Mouse (Mus musculus) lung, adult 2 months (tissue): ENCODE data around the gene Gnptab. TPM values are rescaled to one million over a fixed set of nuclear protein-coding genes. Genes with fewer than 3 reads are reported as not detected.
A peak's percentile ranks its signal among the peaks of the same experiment; 100 is the strongest.
"Not testable (repeated sequence)": the region's sequence is repeated elsewhere in the genome, so short reads cannot be mapped to it uniquely, and the experiment has no call there.

Source experiments
- DNase-seq: peaks from one replicate; pipeline ENCODE4 v3.0.0; 2022
- H3K4me1 ChIP-seq: fragments of 200-500 bp; 2 replicates; pipeline ENCODE4 v1.6.1; 2011; ENCODE audit warnings: low read length; ENCODE audit not compliant: control insufficient read depth, insufficient read depth
- H3K4me3 ChIP-seq: fragments of 200-500 bp; replicated peaks from 2 replicates; pipeline ENCODE3; 2011; ENCODE audit warnings: low read depth, mild to moderate bottlenecking, control low read depth, low read length; ENCODE audit errors: extremely low read depth
- CTCF ChIP-seq: fragments of 200-500 bp; IDR thresholded peaks from 2 replicates; pipeline ENCODE4 v1.5.1; 2011; ENCODE audit warnings: mild to moderate bottlenecking, low read length, control low read depth; ENCODE audit not compliant: insufficient read depth
- POLR2A ChIP-seq: fragments of 200-500 bp; IDR thresholded peaks from 2 replicates; pipeline ENCODE4 v1.6.1; 2011; ENCODE audit warnings: low read depth, mild to moderate bottlenecking, control low read depth, low read length, borderline replicate concordance; ENCODE audit errors: extremely low read depth
- WGBS: fragments of 180-500 bp; shearing (Covaris S2); methylation state at CpG from one replicate; pipeline ENCODE4 v1.1.7; 2018; 5-methylcytosine and 5-hydroxymethylcytosine counted together
- polyA plus RNA-seq: library from polyadenylated mRNA; depleted of rRNA; stranded (reverse); fragments of >200 nt; gene quantifications from 2 replicates; pipeline ENCODE4 v1.2.3, GENCODE M21; 2012

Gene Gnptab
- polyA plus RNA-seq, 1 experiment, result 16.6 TPM

DNA sequence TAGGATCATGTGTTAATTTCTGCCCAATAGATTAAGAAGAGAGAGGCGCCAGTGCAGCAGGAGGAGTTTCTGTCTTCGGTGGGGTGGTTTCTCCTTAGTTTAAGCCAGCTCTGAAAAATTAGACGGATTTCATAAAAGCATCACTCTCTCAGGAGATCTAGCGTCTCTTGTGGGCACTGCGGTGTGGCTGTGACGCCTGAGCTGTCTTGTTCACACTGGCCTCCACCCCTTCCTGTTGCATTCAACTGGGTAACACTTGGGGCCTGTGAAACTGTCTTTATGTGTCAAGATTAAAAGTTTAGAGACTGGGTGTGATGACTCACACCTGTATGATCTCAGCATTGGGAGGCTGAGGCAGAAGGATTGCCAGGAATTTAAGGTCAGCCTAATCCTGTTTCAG lies 49.1 kb downstream of the Gnptab start:
- H3K4me3 ChIP-seq, result no peak overlapping the region
- 90% methylated on average over 6 of the region's 6 CpGs for WGBS
- no peaks in the 10 kb centered on the region for H3K4me1 ChIP-seq
- TF ChIP-seq CTCF, result no peak
- TF ChIP-seq POLR2A, result no peak
- DNase-seq, result no peak

DNA sequence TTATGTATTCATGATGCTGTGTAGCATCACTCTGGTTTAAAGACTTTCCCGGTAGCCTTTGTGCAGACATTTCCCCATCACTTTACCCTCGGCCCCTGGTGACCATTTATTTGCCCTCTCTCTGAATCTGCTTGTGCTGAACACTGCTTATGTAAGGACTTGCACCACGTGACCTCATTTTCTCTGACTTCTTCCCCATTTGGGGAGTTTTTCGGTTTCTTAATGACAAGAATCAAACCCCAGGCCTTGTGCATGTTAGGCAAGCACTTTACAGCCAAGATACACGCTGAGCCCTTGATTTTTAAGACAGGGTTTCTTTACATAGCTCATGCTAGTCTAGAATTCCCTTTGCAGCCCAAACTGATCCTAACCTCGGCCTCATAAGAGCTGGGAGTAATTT lies 62.3 kb downstream of the Gnptab start:
- 78% methylated on average over 6 of the region's 6 CpGs for WGBS
- TF ChIP-seq CTCF (no peak), POLR2A (no peak)
- DNase-seq, result no peak
- Histone ChIP-seq H3K4me3 (no peak overlapping the region), H3K4me1 (no peaks in the 10 kb centered on the region)

DNA sequence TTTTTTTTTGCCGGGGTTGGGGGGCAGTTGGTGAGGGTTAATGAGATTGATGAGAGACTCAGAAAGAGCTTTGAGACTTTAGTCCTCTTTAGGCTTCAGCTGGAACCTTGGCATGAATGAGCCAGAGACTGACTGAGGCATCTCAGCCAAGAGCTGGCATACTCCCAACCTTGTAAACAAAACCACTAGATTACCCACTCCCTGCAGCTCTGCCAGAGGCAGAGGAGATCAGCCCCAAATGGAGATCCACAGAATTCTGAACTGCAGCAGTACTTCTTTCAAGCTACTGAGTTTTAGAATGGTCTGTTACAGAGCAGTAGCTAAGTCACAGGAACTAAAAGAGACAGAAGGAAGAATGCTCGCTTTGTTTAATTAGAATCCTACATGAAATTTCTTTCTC lies 72.3 kb downstream of the Gnptab start:
- Histone ChIP-seq H3K4me1 (no peaks in the 10 kb centered on the region), H3K4me3 (no peak overlapping the region)
- no peak for DNase-seq
- 58% methylated on average over 2 of the region's 2 CpGs for WGBS
- no peak for TF ChIP-seq CTCF
- no peak for TF ChIP-seq POLR2A

GRCm38 (mm10) chr10:88451990-88452389 lies 73.1 kb downstream of the Gnptab start:
- Histone ChIP-seq H3K4me1 (no peaks in the 10 kb centered on the region), H3K4me3 (no peak overlapping the region)
- 70% methylated on average over 6 of the region's 6 CpGs for WGBS
- TF ChIP-seq POLR2A, result no peak
- TF ChIP-seq CTCF, result no peak
- DNase-seq, result no peak

DNA sequence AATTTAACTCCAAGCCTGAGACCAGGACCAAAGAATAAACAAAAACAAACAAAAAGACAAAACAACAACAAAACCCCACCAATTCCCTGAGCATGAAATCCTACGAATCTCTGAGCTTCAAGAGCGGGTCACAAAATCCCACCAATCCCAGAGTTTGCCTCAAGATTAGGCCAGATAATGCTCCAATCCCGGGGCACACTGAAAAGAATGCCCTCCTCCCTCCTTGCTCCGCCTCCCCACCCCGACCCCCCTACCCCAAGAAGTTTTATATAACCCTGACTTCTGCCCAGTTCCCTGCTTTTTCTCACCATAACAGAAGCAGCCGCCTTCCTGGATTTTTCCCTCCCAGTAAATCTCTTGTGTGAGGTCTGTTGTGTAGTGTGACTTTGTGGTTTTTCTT lies 78.9 kb downstream of the Gnptab start:
- WGBS, result 35% methylated on average over 6 of the region's 6 CpGs
- no peaks in the 10 kb centered on the region for H3K4me1 ChIP-seq
- DNase-seq, result no peak
- no peak for TF ChIP-seq CTCF
- TF ChIP-seq POLR2A, result no peak
- no peak overlapping the region for H3K4me3 ChIP-seq

DNA sequence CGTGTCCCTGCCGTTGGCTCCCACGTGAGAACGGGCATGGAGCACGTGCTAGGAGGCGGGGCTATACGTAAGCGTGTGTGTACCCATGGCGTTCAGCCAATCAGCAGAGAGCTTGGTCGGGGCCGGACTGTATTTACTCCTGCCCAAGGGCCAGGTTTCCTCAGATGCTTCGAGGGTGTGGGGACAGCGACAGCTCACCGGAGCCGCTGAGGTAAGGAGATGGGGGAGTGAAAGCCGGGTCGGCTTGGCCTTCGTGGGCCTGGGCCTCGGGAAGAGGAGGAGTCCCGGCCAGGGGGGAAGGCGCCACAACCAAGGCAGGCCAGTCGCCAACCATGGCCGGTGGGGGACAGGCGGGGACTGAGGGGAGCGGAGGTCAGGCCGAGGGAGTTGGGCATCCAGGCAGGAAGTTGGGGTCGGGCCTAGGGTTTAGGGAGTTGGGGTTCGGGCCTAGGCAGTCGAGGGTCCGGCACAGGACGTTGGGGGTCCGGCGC lies 80.6 kb downstream of the Gnptab start, which contains the start of gene Sycp3:
Gene Sycp3, plus strand, starts transcription at position 68 of the 491 bp plus-strand sequence.
- 78% methylated on average over 33 of the region's 33 CpGs for WGBS
- no peak for TF ChIP-seq POLR2A
- TF ChIP-seq CTCF, result no peak
- no peak for DNase-seq
- no peak within 1 kb of the TSS for H3K4me3 ChIP-seq
- no peaks in the 10 kb centered on the region for H3K4me1 ChIP-seq

DNA sequence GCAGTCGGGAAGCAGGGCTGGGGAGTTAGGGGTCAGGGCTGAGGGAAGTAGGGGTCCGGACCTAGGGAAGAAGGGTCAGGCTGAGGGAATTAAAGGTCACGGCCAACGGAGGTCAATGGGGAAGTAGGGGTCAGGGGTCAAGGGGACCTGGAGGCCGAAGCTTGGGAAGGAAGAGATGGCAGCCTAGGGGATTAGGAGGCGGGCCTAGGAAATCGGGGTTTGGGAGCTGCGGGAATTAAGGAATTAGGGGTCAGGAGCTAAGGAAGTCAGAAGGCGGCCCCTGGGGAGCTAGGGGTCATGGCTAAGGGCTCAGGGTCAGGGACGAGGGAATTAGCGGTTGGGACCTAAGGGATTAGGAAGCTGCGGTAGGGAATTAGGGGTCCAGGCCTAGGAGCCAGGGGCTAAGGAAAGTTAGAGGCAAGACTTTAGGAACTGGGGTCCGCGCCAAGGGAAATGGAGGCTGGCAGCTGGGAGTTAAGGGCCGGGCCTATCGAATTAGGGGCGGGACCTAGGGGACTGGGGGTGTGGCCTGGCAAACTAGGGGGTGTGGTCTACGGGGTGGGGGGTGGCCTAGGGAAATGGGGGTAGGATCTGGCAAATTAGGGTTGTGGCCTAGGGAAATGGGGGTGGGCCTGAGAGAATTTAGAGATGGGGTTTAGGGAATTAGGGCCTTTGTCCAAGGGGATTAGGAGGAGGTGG lies 81.3 kb downstream of the Gnptab start:
- 77% methylated on average over 18 of the region's 18 CpGs for WGBS
- H3K4me3 ChIP-seq, result no peak overlapping the region
- H3K4me1 ChIP-seq, result no peaks in the 10 kb centered on the region
- TF ChIP-seq POLR2A (no peak), CTCF (no peak)
- DNase-seq, result no peak

GRCm38 (mm10) chr10:88482866-88483265 lies 103.9 kb downstream of the Gnptab start:
- H3K4me3 ChIP-seq, DNase-seq, H3K4me1 ChIP-seq: not testable (repeated sequence)
- 90% methylated on average over 10 of the region's 10 CpGs for WGBS

DNA sequence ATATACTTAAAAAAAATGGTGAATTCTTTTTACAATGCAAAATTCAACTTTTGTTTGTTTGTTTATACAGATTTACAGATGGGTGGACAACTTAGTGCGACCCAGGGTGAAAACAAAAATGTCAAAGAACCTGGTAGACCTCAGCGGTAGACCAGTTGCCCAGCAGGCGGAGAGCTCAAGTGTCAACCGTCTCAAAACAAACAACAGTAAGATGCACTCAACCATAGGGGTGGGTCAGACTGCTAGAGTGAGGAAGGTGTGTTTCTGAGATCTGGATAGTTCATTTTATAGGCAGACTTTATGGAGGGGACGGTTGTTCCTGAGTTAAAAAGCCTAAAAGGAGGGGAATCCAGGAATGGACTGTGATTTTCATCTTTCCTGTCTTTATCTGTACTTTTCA lies 109.7 kb downstream of the Gnptab start:
- no peak for TF ChIP-seq POLR2A
- no peak for TF ChIP-seq CTCF
- no peak for DNase-seq

DNA sequence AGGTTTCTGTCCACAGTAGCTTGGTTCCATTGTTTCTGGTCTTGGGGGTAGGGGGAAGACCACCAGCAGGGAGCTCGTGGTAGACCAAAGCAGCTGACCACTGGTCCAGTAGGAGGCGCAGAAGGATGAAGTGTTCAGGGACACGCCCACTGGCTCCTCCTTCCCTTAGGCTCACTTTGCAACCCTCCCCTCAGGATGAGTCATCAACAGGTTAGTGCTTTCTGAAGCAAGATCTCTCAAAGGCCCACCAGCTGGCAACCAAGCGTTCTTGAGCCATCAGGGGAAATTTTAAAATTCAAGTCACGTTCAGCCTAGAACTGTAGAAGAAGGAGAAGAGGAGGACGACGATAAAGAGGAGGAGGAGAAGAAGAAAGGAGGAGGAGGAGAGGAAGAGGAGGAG lies 112.7 kb downstream of the Gnptab start:
- DNase-seq, result no peak
- WGBS, result 47% methylated on average over 7 of the region's 7 CpGs
- TF ChIP-seq CTCF (0 out of 2 replicates have a peak, but pooled peaks have one; percentile 5), POLR2A (no peak)
- no peaks in the 10 kb centered on the region; the same call in 1 of the 2 replicates for H3K4me1 ChIP-seq
- H3K4me3 ChIP-seq, result no peak overlapping the region

More for the DNA sequence above, 109.7 kb downstream of the Gnptab start:
- no peak overlapping the region for H3K4me3 ChIP-seq
- no peaks in the 10 kb centered on the region; the same call in 1 of the 2 replicates for H3K4me1 ChIP-seq
- WGBS, result 68% methylated on average over 5 of the region's 5 CpGs
